Mouse (Mus musculus): ENCODE measurements around the gene Gm2004. TPM values are rescaled to one million over a fixed set of nuclear protein-coding genes. Genes with fewer than 3 reads are reported as not detected.

Gene Gm2004
- 1 to 10 TPM in 1 of 2 experiments, under 1 TPM in 1; 0.46 to 1.5 TPM for total RNA-seq (2023)

DNA sequence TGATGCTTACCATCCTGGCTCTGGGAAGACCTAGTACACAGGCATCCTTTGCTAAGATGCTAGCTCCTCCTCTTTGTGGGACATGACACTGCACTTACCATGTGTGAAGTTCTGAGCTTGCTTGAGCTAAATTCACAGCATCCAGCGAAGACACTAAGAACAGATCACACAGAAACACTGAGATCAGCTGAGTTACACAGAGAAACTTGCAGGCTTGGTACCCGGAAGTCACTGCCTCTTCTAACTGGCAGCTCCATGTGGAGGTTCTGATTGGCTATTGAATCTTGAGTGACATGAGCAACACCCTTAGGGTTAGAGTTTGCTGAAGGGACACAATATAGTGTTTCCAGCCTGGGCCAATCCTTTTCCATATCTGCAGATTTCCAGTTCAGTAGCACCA lies at the start of gene Gm2004:
Gene Gm2004 (minus strand): TSS at position 101 of the 400 bp plus-strand sequence.

Other genes starting within 250 kb of the Gm2004 start
- under 1 TPM; 0.46 to 0.62 TPM for gene Zfp966, start 218.7 kb downstream of the Gm2004 start, total RNA-seq (2023)
- 1 to 10 TPM; 1.5 to 1.6 TPM for gene Gm2026, start 184.5 kb downstream of the Gm2004 start, total RNA-seq (2023)
- under 1 TPM; 0.35 to 0.57 TPM for gene 2210418O10Rik, start 76.7 kb upstream of the Gm2004 start, total RNA-seq (2023)
- gene Gm11009, start 169.7 kb upstream of the Gm2004 start, total RNA-seq (2023): not detected

Data from neutrophil, adult 83 days (primary cell).